Mouse (Mus musculus): ENCODE measurements around the gene Peli1.

GRCm38 (mm10) chr11:21163673-21164072 is 72.6 kb downstream of the Peli1 start:
- TF ChIP-seq CTCF (IDR thresholded peaks at IDR 0.05; ENCODE audit: low read depth) (no peak), EP300 (optimal IDR thresholded peaks at IDR 0.05) (no peak)

Measured in stomach, postnatal 0 days (tissue).